Mouse (Mus musculus) layer of hippocampus, postnatal 10 days (tissue): ENCODE results near the gene Pisd. TPM values are rescaled to one million over a fixed set of nuclear protein-coding genes. Genes with fewer than 3 reads are reported as not detected.

Source experiments
- DNase-seq, 2 experiments: peaks; one replicate each; pipeline ENCODE4 v3.0.0; 2021; ENCODE audit warnings: low spot score in 2 of 2
- total RNA-seq, 2 experiments: library from RNA; stranded (reverse); gene quantifications; 2 replicates each; pipeline ENCODE4 v1.2.3; 2021

Gene Pisd
- total RNA-seq, 2 experiments from 2014 or later: 52.3 to 55.6 TPM

DNA sequence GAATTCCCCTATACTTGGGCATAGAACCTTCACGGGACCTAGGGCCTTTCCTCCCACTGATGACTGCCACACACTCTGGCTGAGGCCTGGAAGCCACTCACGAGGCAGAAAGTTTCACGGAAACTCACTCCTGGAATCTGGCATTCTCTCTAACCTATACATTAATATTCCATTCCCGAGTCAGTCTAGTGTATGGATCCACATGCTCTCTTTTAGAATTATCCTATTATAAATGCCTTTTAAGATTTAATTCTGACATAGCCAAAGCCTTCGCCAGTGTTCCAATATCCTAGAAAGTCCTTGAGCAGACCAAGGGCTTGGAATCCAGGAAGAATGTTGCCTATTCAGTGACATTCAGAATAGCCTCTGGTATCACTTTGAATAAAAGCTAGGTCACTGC, 74.0 kb downstream of the Pisd start:
- DNase-seq: no peak

DNA sequence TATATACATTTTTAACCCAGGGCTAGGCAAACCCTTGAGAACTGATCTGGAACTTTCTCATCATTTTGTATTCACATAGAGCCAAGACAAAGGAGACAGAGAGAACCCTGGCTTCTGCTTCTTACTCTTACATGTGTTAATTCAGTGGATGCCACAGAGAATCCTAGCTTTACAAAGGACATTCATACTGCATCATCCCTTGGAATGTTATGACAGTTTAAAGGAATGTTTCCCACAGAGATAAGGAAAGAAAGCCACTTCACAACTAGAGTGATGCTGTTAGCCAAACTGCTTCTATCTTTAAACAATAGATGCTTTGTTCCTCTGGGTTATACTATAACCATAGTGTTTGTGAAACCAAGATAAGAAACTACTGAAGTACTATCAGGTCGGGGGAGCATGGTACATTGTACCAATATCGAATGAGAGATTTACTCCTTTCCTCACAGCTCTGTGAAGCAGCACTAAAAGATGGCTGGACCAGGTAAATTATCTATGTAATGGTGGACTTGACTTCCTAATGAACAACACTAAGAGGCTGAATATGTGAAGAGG, 79.1 kb downstream of the Pisd start:
- no peak for DNase-seq

DNA sequence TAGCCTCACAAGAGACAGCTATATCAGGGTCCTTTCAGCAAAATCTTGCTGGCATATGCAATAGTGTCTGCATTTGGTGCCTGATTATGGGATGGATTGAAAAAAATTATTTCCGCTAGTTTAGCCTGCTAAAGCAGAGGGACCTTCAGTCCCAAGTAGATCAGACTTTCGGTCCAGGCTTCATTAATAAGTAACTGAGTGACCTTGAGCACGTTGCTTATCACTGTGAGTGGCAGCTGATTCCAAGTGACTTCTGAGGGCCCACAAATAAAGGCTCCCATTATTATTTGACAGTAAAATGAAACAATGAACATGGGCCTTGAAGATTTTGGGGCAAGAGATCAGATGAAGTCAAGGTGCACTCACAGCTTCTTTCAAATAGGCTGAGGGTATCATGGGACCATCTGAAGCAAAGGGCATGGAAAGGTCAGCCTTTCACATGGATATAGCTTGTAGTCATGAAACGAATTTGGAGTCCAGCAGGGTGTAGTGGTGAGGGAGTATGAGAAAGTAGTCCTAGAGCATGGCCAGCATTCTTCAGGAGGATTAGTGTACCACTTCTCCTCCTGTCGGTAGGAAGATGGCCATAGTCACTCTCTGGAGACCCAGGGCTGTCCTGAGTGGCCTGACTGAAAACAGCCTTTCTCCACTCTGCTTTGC, 88.1 kb downstream of the Pisd start:
- DNase-seq: no peak

DNA sequence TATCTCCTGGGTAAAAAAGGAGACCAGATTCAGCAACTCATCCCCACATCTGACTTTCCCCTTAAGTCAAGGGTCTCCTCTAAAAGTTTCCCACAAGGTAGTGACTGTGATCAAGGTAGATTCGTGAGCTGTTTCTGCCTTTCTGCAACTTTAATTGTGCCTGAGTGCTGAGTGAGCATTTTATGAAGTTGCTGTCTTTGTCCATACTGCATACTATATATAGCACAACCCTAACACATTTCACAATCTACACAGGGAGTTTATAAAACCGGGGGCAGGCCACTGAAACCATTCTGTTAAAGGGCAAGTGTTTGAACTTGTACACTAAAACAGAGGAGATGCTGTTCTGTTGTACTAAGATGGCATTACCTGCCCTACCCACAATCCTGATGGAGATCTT, 92.0 kb downstream of the Pisd start:
- no peak for DNase-seq

Other genes starting within 250 kb of the Pisd start
- 10 to 100 TPM; 16.4 to 18.7 TPM for gene Yes1, start 174.5 kb downstream of the Pisd start, total RNA-seq
- gene Gm20671, start 41.5 kb upstream of the Pisd start, total RNA-seq: not detected
- 10 to 100 TPM; 44.0 to 44.9 TPM for gene Prr14l, start 68.6 kb upstream of the Pisd start, total RNA-seq
- gene Depdc5, start 78.1 kb upstream of the Pisd start, total RNA-seq: 10 to 100 TPM; 47.0 to 60.7 TPM
- gene Ywhah, start 233.2 kb upstream of the Pisd start, total RNA-seq: 1,000 to 10,000 TPM; 1,193 to 1,271 TPM